Mouse (Mus musculus): ENCODE measurements around the gene Sptb.
A peak's percentile ranks its signal among the peaks of the same experiment; 100 is the strongest.

The Sptb gene

DNA sequence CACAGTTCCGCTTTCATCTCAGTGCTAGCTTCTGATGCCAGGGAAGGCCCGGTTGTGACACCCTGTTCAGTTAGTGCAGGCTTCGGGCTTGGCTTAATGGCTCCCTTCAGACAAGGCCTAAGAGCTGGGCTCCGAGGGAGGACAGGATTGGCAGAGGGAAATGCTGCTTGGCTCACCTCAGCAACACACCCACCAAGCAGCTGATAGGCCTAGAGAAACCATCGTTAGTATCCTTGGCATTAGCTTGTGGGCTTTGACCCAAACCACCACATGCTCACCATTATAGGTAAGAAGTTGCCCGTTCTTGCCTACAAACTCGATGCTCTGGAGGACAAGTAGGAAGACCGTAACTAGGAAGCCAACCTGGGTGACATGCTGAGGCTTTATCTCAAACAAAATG lies 38.3 kb downstream of the Sptb start:
- DNase-seq (ENCODE audit: low spot score) = no peak

GRCm38 (mm10) chr12:76670533-76671086 lies 39.7 kb downstream of the Sptb start:
- no peak for DNase-seq (ENCODE audit: low spot score)

DNA sequence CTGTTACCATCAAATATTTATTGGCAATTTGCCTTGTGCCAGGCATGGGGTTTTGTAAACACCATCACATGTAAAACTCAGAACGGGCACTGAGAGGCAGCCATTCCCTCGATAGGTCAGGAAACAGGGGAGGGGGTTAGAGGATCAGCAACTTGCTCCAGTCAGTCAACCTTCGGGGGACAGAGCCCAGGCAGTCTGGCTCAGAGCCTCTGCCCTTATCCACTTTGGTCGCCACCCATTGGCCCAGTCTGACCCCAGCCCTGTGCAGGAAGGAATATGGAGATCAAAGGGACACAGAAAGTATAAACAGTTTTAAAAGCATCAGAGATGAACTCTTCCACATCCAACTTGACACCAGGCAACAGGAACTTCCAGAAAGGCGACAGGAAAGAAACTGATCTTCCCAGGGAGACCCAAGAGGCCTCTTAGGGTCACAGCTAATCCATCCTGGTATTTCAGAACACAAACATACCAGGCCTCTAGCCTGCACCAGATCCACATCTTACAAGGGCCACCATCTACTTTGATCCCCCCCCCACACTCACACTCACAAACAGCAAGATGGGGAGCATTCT lies 40.3 kb downstream of the Sptb start:
- no peak for DNase-seq (ENCODE audit: low spot score)

DNA sequence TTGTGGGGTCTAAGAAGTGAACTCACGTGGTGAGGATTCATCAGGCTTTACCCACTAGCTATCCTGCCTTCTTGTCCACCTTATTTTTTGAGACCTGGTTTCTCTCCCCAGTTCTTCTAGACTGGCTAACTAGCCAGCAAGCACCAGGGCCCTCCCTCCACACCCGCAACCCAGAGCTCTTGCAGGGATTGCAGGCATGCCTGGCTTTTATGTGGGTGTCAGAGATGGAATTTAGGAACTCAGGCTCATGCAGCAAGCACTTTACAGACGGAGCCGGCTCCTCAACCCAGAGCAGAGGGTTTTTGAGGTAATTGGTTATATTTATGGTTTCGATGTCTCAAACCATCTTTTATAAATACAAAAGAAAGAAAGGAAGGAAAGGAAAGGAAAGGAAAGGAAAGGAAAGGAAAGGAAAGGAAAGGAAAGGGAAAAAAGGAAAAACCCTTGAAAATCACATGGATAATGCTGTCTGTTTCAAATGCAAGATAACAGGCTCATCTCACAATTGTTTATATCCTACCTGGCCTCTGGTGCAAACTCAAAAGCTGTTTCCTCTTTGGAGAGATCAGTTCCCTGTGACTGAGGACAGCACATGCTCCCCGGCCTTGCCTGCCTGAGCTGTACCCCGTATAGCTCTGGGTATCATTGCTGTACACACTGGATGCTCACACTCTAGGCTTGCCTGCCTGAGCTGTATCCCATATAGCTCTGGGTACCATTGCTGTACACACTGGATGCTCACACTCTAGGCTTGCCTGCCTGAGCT lies 41.5 kb downstream of the Sptb start:
- no peak for DNase-seq (ENCODE audit: low spot score)

- no peak for DNase-seq (ENCODE audit: low spot score)
Observed at GRCm38 (mm10) chr12:76651788-76652345, 58.5 kb downstream of the Sptb start.

GRCm38 (mm10) chr12:76649708-76650687 lies 60.3 kb downstream of the Sptb start:
- DNase-seq (ENCODE audit: low spot score) = peak; percentile 70

GRCm38 (mm10) chr12:76645222-76646110 lies 64.9 kb downstream of the Sptb start:
- DNase-seq (ENCODE audit: low spot score) = peak; percentile 45

DNA sequence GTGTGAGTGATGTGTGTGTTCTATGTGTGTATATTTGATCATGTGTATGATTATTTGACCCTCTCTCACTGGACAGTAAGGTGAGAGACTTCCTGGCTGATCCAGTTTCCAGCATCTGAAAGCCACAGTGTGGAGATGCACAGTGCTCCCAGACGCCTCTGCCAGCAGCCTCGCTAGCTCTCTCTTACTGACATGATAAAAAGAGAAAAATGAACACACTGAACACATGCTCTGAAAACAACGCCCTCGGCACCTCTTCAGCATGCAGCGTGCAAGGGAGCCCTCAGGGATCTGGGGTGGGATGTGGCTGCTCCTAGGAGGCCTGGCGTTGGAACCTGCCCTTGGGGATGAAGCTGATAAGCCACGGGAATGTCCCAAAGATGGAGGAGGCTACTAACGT lies 66.7 kb downstream of the Sptb start:
- DNase-seq (ENCODE audit: low spot score) = no peak

DNA sequence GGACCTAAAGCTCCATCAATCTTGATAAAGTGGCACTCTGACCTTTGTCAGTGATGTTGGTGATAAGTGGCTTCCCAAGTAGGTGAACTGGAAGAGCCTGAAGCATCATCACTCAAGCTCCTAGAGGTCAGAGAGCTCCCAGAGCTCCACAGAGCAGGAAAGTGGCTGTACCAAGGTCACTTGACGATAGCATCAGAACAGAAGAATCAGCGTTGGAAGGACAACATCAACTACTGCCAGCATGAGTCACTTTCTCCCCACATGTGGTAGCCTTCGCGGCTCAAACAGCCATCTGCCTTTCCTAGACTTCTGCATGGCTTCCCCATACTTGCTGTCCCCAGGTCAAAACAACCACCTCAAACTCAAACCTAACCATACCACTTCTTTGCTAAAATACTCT lies 67.7 kb downstream of the Sptb start:
- no peak for DNase-seq (ENCODE audit: low spot score)

DNA sequence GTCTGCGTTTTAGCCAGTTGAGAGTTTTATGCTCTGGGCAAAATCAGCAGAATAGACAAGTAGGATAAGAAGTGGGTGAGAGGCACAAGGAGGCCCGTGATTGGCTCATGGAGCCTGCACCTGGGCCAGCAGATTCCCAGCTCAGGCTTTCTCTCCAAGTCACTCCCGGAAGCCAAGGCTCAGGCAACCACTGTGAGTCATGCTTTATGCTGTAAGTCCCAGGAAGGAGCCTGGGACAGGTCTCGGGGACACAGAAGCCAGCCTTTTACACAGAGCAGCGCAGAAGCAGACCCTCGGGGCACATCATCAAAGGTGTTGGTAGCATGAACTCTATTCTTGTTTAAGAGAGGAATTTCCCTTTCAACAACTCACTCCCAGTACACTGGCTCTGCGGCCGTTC lies 69.7 kb downstream of the Sptb start:
- DNase-seq (ENCODE audit: low spot score) = peak; percentile 31

GRCm38 (mm10) chr12:76634899-76635693 lies 75.3 kb downstream of the Sptb start:
- DNase-seq (ENCODE audit: low spot score) = no peak

DNA sequence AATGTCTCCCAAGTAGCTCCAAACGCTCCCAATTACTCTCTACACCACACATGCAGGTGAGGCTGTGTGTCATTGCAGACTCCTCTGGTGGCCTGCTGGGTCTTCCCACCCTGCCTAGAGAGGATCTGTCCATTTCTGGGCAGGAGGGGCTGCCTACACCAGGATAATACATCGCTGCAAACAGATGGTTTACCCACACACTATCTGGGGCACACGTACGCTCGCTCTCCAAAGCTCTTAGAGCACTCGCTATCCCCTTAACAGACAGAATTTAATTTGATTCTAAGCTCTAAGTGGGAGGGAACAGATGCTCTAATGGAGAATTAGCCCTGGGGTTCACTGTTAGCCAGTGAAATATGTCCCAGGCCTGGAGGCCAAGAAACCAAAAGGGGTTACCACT lies 87.0 kb downstream of the Sptb start:
- DNase-seq (ENCODE audit: low spot score) = no peak

GRCm38 (mm10) chr12:76619847-76620246 lies 90.5 kb downstream of the Sptb start:
- no peak for DNase-seq (ENCODE audit: low spot score)

- DNase-seq (ENCODE audit: low spot score) = no peak
Observed at GRCm38 (mm10) chr12:76618175-76618574, 92.2 kb downstream of the Sptb start.

DNA sequence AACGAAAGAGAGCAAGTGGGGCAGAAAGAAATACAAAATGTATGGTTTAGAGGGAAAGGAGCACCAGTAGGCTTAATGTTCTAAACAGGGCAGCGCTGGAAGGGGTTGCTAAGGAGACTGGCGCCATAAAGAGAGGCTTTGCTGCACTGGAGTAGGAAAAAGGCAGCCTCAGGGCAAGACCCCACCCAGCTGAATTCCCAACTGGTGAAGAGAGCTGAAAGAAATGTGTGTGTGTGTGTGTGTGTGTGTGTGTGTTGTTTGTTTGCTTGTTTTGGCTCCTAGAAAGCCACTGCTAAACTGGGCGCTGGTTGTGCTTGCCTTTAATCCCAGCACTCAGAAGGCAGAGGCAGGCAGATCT lies 94.8 kb downstream of the Sptb start:
- DNase-seq (ENCODE audit: low spot score) = no peak

GRCm38 (mm10) chr12:76614868-76615579 lies 95.3 kb downstream of the Sptb start:
- no peak for DNase-seq (ENCODE audit: low spot score)

DNA sequence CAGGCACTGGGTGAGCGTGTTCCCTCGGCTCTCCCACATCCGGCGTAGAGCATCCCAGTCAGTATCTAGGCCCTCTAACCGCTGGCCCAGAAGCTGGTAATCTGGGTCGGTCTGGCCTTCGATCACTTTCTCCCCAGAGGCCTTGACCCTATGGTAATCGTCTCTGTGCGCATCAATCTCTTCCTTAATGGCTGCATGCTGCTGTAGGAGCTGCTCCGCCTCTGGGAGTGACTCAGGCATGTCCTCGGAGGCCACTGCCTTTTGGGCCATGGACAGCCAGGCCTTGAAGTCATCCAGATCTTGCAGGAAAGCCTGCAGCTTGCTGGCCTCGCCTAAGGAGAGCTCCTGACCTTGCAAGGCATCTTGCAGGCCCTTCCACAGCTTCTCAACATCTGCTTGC lies 97.7 kb downstream of the Sptb start:
- DNase-seq (ENCODE audit: low spot score) = no peak

DNA sequence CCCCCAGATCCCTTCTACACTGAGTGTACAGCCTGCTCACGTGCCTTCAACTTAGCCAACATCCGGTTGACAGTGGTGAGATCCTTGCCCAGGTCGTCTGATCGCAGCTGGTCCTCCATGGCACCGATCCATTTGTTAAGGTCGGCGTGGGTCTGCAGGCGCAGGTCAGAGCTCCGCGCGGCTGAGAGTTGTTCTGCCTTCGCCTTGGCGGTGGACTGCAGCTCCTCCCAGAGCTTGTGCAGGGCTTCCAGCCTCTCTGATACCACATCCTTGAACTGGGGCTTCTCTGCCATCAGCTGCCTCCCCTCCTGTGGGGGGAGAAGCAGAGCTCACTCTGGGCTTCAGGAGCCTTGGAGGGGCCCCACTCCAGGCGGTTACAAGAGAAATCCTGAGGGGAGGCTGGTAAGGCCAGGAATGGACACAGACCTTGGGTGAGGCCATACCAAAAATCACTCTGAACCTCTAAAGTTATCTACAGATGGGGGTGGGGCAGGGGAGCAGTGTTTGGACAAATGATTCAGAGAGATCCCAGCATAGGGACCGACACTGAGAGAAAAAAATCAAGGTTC lies 101.3 kb downstream of the Sptb start:
- DNase-seq (ENCODE audit: low spot score) = no peak

DNA sequence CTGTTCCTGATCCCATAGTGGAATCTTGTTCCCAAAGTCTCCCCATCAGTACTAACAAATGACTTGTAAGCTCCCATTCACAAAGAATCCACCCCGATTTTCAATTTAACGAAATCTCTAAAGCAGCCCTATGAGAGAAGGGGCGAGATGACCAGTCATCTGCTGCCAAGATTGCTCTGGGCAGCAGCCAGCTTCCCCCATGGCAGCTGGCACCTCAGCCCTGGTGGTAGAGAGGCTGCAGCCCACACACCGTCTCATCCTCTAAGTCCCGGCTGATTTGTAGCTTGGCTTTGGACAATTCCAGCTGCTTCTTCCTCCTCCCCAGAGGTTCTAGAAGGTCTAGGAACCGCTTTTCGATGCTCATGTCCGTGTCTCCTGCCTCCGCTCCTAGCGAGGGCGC lies 102.1 kb downstream of the Sptb start:
- no peak for DNase-seq (ENCODE audit: low spot score)

Measured in MN1 (cell line).